Mouse (Mus musculus) cerebellum, postnatal 14 days (tissue): ENCODE results near the gene Cracr2b.

Source experiments
- DNase-seq, 2 experiments: peaks; one replicate each; pipeline ENCODE4 v3.0.0; 2021; ENCODE audit warnings: mixed read lengths in 2 of 2

Cracr2b gene

GRCm38 (mm10) chr7:141469901-141470636 is 9.2 kb downstream of the Cracr2b start:
- DNase-seq: peak in 1 of 2 experiments; percentile 12

GRCm38 (mm10) chr7:141470637-141470944 is 9.7 kb downstream of the Cracr2b start:
- no peak for DNase-seq

DNA sequence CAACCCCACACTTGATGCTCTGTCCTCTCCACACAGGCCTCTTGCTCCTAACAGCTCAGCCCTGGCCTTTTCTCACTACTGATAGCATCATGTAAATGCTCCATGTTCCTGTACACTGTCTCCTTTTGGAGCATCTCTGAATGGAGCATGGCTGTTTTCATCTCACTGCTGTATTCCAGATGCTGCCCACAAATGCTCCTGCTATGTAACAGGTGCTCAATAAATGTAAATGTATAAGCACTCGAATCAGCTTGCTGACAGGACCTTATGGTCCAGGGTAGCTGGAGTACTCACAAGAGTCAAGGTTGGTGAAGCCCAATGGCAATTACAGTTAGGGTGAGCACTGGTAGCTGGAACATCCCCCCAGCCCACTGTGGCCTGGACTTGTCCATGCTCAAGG is 10.3 kb downstream of the Cracr2b start:
- no peak for DNase-seq

DNA sequence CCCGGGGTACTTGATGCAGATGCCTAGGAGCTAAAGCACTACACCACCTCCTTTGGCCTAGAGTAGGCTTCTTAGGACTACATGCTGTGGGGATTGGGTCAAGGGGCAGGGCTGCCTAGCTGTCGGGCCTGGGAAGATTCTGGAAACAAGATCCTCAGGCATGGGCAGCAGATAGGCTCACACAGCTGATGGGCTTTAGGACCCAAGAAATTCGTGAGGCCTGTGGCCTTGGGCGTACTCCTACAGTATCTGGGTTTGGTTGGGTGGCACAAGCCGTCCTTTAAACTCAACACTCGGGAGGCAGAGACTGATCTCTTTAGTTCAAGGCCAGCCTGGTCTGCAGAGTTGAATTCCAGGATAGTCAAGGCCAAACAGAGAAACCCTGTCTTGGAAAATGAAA is 11.3 kb downstream of the Cracr2b start:
- no peak for DNase-seq

- DNase-seq: no peak
Observed at GRCm38 (mm10) chr7:141472763-141473162, 11.9 kb downstream of the Cracr2b start.

DNA sequence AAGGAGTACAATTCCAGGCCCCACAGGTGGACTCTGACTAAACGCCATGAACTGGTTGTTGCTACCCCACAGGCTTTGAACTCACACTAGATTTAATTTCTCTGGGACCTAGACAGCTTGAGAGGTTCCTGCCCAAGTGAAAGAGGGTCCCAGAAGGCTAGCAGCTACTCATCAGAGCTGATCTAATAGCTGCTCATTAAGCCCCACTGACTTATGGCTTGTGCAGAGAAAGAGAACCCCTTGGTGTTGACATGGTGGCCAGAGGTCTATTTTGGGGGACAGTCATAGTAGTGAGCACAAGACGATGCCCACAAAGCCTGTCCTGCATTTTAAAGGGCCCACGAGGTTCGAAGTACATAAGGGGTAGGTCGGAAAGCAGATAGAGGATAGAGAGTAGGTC is 13.3 kb downstream of the Cracr2b start:
- DNase-seq: no peak

DNA sequence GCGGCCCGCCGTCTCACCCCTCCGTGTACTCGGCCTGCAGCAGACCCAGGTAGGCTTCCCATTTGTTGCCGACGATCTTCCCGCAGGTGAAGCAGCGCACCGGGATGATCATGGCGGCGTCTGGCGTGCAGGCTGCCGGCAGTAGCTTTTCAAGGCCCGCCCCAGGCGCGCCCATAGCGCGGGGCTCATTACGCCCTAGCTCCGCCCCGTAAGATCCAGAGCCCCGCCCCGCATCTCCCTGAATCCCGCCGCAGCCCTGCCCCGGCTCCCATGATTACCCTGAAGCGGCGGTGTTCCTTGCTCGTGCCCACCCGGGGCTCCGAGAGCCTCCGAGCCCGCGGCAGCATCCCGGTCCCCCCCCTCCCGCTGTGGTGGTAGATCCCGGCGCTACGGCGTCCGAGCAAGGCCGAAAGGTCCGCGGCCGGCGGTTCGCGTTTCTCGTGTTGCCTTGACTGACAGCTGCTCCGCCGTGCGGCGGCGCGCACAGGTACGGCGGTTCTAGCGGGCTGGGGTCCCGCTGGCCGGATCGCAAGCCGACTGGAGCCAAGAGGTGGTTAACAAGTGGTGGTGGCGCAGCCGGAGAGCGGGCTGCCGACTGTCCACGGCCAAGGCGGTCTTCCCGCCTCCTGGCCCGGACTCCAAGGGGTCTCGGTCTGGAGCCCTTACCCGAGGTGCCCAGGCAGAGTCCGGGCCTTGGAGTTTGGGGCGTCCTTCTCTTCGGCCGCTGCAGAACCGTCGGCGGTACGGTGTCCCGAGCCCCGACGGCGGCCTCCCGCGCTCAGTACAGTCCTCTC is 14.3 kb downstream of the Cracr2b start, which contains the start of the genes Polr2l and Tspan4:
Gene Polr2l, minus strand, starts transcription at position 122 of the 794 bp plus-strand sequence.
Gene Tspan4, plus strand, starts transcription at position 230 of the 794 bp plus-strand sequence.
- peak; percentile 91 to 92 for DNase-seq

DNA sequence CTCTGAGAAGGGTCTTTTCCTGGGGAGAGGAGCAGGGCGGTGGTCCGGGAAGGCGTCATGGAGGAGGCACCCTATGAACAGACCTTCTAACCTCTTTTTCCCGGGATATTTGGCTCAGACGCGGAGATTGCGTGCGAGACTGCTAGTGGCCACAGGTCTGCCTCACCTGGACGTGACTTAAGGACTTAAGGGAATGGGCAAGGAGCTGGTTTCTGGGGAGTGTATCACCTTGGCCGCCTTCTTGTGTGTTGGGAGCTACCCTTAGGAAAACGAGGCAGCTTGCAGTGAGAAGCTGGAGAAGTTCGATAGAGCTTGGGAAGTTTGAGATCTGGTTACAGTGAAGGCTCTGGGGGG is 14.9 kb downstream of the Cracr2b start:
- no peak for DNase-seq

DNA sequence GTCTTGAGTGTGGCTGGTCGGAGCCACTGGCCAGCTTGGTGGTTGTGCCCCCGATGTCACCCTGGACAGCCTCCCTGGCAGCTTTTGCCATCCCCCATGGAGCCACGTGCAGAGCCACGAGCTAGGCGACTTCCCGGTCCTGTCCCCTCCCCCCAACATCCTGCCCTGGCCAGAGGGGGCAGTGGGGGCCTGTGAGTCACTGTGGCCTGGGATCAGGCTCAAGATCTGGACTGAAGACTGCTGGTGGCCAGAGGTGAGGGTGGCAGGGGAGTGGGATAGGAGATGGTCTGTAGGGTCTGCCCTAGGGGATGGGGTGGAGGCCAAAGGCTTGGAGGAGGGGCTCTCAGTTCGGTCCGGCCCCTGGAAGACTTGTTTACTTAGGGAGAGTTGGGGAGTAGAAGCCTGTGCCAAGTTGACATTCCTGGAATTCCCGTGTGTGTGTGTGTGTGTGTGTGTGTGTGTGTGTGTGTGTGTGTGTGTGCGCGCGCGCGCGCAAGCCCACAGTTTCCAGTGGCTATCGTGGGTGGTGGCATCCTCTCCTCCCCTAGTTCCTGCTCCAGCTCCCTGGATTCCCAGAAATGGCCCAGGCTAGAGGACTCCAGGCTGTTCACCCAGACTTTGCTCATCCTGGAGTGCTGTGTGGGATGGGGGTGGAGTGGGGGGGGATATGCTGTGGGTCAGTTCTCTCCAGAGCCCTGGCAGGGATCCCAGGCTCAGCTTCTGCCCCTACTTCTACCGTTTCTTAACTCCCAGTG is 15.5 kb downstream of the Cracr2b start:
- DNase-seq: peak in 1 of 2 experiments; percentile 65

DNA sequence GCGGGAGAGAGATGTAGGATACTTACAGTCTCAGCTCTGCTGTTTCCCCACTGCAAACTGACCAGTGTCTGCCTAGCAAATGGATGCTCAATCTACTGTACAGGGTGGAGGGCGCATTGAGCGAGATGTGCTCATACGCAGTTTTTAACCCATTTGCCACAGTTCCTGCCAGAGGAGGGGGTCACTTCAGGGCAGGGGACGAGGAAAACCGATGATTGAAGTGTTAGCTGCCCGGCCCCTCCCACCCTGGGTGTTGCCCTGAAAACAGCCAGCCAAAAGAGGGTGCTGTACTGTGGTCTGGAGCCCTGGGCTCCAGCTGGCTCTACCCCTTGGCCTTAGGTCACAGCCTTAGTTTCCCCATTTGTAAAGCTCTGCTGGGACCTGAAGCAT is 16.1 kb downstream of the Cracr2b start:
- DNase-seq: no peak

DNA sequence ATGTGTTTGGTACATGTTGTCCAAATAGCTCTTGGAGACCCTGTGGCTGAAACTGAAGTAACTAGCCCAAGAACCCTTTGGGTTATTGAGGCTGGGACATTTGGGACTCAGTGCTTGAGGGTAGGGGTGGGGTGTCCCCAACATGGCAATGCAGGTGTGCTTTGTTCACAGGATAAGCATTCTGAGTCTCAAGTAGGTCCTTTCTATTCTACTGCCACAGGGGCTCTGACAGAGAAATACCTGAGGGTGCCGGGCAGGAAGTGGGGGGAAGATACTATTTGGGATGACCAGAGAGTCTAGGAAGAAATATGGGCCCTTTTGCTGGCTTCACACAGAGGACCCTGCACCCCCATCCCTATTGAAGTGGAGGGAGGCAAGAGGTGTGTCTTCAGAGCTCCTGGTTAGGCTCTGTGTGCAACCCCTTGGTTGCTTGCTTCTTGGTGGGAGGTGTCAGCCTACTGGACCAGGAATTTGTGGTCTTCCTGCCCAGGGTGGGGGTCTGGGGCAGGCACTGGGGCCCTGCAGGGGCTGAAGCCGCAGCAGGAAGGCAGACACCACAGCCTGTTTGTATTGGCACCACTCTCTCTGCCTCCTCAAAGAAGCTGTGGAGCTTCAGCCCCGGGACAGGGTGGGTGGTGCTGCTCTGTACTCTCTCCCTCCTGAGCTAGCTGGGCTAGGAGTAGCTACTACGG is 16.8 kb downstream of the Cracr2b start:
- no peak for DNase-seq

- no peak for DNase-seq
Observed at GRCm38 (mm10) chr7:141478270-141478748, 17.4 kb downstream of the Cracr2b start.

DNA sequence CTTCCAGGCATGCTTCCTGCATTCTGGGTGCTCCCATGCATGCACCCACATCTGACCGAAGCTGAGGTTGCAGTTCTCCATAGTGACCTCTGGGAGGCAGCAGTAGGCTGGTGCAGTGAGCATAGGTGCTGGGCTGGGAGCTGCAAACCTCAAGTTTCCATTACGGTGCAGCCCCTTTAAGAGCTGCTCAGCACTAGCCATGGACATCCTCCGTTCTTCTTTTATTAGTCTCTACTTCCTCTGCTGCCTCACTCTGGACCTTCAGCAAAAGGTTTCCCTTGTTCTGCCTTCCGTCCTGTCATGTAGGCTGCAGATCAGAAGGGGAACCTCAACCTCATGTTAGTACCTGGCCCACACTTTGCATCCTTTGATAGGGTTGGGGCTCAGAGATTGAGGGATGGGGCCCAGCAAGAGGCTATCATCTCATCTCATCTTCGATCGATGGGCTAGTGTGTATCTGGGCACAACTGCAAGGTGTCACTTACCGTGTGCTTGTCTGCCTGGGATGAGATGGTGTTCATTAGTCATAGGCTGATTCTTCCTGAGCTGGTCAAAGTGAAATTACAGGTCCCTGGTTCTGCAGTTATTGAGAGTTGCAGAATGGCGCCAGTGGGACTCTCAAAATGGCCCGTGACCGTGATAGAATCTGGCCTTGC is 20.1 kb downstream of the Cracr2b start:
- DNase-seq: peak; percentile 84 to 91

- peak; percentile 89 to 93 for DNase-seq
Observed at GRCm38 (mm10) chr7:141481498-141482401, 20.9 kb downstream of the Cracr2b start.

GRCm38 (mm10) chr7:141482531-141483024 is 21.7 kb downstream of the Cracr2b start:
- DNase-seq: peak; percentile 61 to 62

- no peak for DNase-seq
Observed at GRCm38 (mm10) chr7:141483114-141483653, 22.3 kb downstream of the Cracr2b start.

GRCm38 (mm10) chr7:141484186-141485120 is 23.6 kb downstream of the Cracr2b start:
- DNase-seq: peak; percentile 59 to 65

- peak in 1 of 2 experiments; percentile 65 for DNase-seq
Observed at GRCm38 (mm10) chr7:141485186-141485585, 24.3 kb downstream of the Cracr2b start.

GRCm38 (mm10) chr7:141485606-141486005 is 24.7 kb downstream of the Cracr2b start:
- peak; percentile 98 to 99 for DNase-seq
